Mouse (Mus musculus) adrenal gland, postnatal 4 days (tissue): ENCODE data around the gene Fgfr2. TPM values are rescaled to one million over a fixed set of nuclear protein-coding genes. Genes with fewer than 3 reads are reported as not detected.

Experiments
- DNase-seq, 2 experiments: peaks; one replicate each; pipeline ENCODE4 v3.0.0; 2021 to 2022; ENCODE audit warnings: low spot score in 2 of 2, mixed read lengths in 2 of 2
- total RNA-seq, 2 experiments: library from RNA; stranded (reverse); gene quantifications; 2 replicates each; pipeline ENCODE4 v1.2.3; 2021

Gene Fgfr2
- total RNA-seq, 2 experiments from 2014 or later: 205 to 210 TPM

- DNase-seq: no peak
Measured at GRCm38 (mm10) chr7:130950482-130950881, 2172.7 kb downstream of the Fgfr2 start.

- no peak for DNase-seq
Measured at GRCm38 (mm10) chr7:130949331-130949751, 2173.8 kb downstream of the Fgfr2 start.

- DNase-seq: no peak
Measured at GRCm38 (mm10) chr7:130948563-130949208, 2174.5 kb downstream of the Fgfr2 start.

- DNase-seq: no peak
Measured at GRCm38 (mm10) chr7:130946303-130946702, 2176.8 kb downstream of the Fgfr2 start.

- no peak for DNase-seq
Measured at GRCm38 (mm10) chr7:130945730-130946129, 2177.4 kb downstream of the Fgfr2 start.

GRCm38 (mm10) chr7:130944766-130945475, 2178.2 kb downstream of the Fgfr2 start:
- no peak for DNase-seq

GRCm38 (mm10) chr7:130943280-130943895, 2179.8 kb downstream of the Fgfr2 start:
- no peak for DNase-seq

- DNase-seq: no peak
Measured at GRCm38 (mm10) chr7:130940733-130941132, 2182.4 kb downstream of the Fgfr2 start.

GRCm38 (mm10) chr7:130938896-130939295, 2184.3 kb downstream of the Fgfr2 start:
- no peak for DNase-seq

GRCm38 (mm10) chr7:130938005-130938404, 2185.1 kb downstream of the Fgfr2 start:
- DNase-seq: no peak

- DNase-seq: no peak
Measured at GRCm38 (mm10) chr7:130937266-130937841, 2185.8 kb downstream of the Fgfr2 start.

GRCm38 (mm10) chr7:130936472-130936951, 2186.6 kb downstream of the Fgfr2 start:
- DNase-seq: no peak

GRCm38 (mm10) chr7:130935793-130936471, 2187.2 kb downstream of the Fgfr2 start, which contains the start of gene Htra1:
TSS of gene Htra1 (plus strand) at chr7:130936111.
- DNase-seq: peak; percentile 49

GRCm38 (mm10) chr7:130935421-130935792, 2187.7 kb downstream of the Fgfr2 start:
- no peak for DNase-seq

- DNase-seq: no peak
Measured at GRCm38 (mm10) chr7:130934654-130935053, 2188.5 kb downstream of the Fgfr2 start.

- no peak for DNase-seq
Measured at GRCm38 (mm10) chr7:130932921-130933320, 2190.2 kb downstream of the Fgfr2 start.

- no peak for DNase-seq
Measured at GRCm38 (mm10) chr7:130930401-130930800, 2192.7 kb downstream of the Fgfr2 start.

GRCm38 (mm10) chr7:130922981-130923731, 2200.0 kb downstream of the Fgfr2 start:
- no peak for DNase-seq

GRCm38 (mm10) chr7:130918260-130918659, 2204.9 kb downstream of the Fgfr2 start:
- no peak for DNase-seq

GRCm38 (mm10) chr7:130914693-130915363, 2208.3 kb downstream of the Fgfr2 start:
- DNase-seq: no peak
